Mouse (Mus musculus): ENCODE results near the gene Usp27x. TPM values are rescaled to one million over a fixed set of nuclear protein-coding genes. Genes with fewer than 3 reads are reported as not detected.
A peak's percentile ranks its signal among the peaks of the same experiment; 100 is the strongest.

Gene Usp27x
- 0.70 and 0.74 TPM in 2 replicates for polyA plus RNA-seq (2015; fragmentation: Nextera tagmentation; extraction: Ambion mirVana)

DNA sequence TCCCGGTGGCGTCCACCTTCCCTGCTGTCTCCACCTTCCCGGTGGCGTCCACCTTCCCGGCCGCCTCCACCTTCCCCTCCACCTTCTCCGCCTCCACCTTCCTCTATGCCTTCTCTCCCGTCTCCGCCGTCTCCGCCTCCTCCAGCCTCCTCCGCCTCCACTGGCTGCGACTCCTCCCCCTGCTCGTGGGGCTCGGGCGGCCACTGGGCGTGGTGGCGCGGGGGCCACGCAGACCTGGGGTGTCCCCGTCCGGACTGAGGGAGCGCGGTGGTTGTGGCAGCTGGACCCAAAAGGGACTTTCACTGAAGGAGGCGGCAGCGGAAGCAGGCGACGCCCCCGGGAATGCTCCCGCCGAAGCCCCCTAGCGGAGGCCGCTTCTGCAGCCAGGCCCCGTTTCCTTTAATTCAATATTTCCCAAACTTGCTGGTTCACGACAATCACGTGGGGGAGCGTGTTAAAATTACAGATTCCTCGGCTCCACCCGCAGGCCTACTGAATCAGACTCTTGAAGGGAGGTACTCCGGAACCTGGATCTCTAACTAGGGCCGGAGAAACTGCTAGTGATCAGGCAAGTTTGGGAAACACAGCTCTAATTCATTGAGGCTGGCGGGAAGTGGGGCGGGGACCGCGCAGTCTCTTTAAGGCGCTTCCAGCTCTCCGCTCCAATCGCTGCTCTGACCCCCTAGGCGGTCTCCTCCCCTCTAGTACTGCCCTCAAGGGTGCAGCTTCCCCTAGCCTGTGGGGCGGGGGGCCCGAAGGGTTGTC lies at the start of gene Usp27x:
Usp27x (minus strand) TSS at position 115 of the 765 bp plus-strand sequence.
- Histone ChIP-seq H3K4me3 (replicated peaks; ENCODE audit: low read depth, low read length) (peak within 1 kb of the TSS; percentile 54), H3K27me3 (ENCODE audit: insufficient read depth, low read length) (no peaks in the 10 kb centered on the region), H3K9ac (ENCODE audit: low read depth, low read length) (peak within 1 kb of the TSS; percentile 65), H3K4me1 (replicated peaks; ENCODE audit: insufficient read depth, low read length) (no peaks in the 10 kb centered on the region), H3K9me3 (replicated peaks; ENCODE audit: low read length) (no peaks in the 10 kb centered on the region), H3K4me2 (ENCODE audit: low read length) (peak within 1 kb of the TSS; percentile 86), H3K36me3 (ENCODE audit: insufficient read depth, low read length) (no peaks in the 10 kb centered on the region), H3K27ac (peak within 1 kb of the TSS; percentile 65)
- WGBS: 26% methylated on average over 51 of the region's 51 CpGs
- DNase-seq (ENCODE audit: low spot score): peak; percentile 86
- peak; percentile 56 for TF ChIP-seq CTCF (IDR thresholded peaks at IDR 0.05; ENCODE audit: low read depth)
- ATAC-seq (replicated peaks; ENCODE audit: low FRiP score, low read depth): peak; percentile 88

DNA sequence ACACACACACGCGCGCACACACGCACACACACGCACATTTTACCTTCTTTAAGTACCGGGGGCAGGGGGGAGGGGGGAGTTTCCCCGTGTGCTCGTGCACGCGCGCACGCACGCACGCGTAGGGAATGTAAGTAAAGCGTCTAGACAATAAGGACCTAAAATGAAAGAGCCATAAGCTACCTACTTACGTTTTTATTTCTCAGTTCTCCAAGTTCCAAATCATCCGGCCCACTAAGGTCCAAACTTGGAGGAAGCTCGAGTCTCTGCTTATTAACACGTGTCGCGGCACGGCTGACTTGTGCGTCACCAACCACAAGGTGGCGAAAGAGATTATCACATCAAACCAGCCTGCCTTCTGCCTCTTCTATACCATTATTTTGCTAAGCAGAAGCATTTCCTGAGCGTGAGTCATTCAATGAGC lies 47.1 kb upstream of the Usp27x start:
- Histone ChIP-seq H3K27me3 (ENCODE audit: insufficient read depth, low read length) (no peaks in the 10 kb centered on the region), H3K27ac (no peak overlapping the region), H3K4me3 (replicated peaks; ENCODE audit: low read depth, low read length) (peak overlapping the region; percentile 48), H3K4me2 (ENCODE audit: low read length) (peak overlapping the region; percentile 64), H3K9me3 (replicated peaks; ENCODE audit: low read length) (no peaks in the 10 kb centered on the region), H3K36me3 (ENCODE audit: insufficient read depth, low read length) (no peaks in the 10 kb centered on the region), H3K4me1 (replicated peaks; ENCODE audit: insufficient read depth, low read length) (no peaks in the 10 kb centered on the region), H3K9ac (ENCODE audit: low read depth, low read length) (peak overlapping the region; percentile 51; the same call in 1 of the 2 replicates)
- 22% methylated on average over 26 of the region's 26 CpGs for WGBS
- TF ChIP-seq CTCF (IDR thresholded peaks at IDR 0.05; ENCODE audit: low read depth): peak; percentile 76
- peak; percentile 80 for DNase-seq (ENCODE audit: low spot score)
- peak; percentile 51; the same call in 1 of the 2 replicates for ATAC-seq (replicated peaks; ENCODE audit: low FRiP score, low read depth)

DNA sequence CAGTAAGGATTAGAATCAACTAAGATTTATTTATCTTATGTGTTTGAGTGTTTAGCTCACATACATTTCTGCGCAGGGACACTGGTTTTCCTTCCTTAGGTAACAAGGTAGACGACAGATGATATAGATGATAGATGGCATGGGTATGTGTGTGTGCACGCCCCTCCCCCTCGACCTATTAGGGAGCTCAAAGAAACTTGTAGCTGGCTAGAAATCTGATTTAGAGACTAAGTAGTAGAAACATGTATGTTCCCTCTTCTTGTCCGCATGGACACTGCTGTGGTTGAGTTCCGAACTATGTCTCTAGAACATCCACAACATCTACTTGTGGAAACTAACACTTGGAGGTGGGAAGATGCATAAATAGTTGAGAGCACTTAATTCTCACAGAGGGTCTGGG lies 46.5 kb upstream of the Usp27x start:
- no peaks in the 10 kb centered on the region for H3K4me1 ChIP-seq (replicated peaks; ENCODE audit: insufficient read depth, low read length)
- peak overlapping the region; percentile 64 for H3K4me2 ChIP-seq (ENCODE audit: low read length)
- DNase-seq (ENCODE audit: low spot score) (no peak), ATAC-seq (replicated peaks; ENCODE audit: low FRiP score, low read depth) (0 out of 2 replicates have a peak, but pooled peaks have one; percentile 19)
- H3K9ac ChIP-seq (ENCODE audit: low read depth, low read length): peak overlapping the region; percentile 51; the same call in 1 of the 2 replicates
- peak overlapping the region; percentile 48 for H3K4me3 ChIP-seq (replicated peaks; ENCODE audit: low read depth, low read length)
- no peaks in the 10 kb centered on the region for H3K9me3 ChIP-seq (replicated peaks; ENCODE audit: low read length)
- TF ChIP-seq CTCF (IDR thresholded peaks at IDR 0.05; ENCODE audit: low read depth): no peak
- H3K27me3 ChIP-seq (ENCODE audit: insufficient read depth, low read length): no peaks in the 10 kb centered on the region
- H3K36me3 ChIP-seq (ENCODE audit: insufficient read depth, low read length): no peaks in the 10 kb centered on the region
- no peak overlapping the region for H3K27ac ChIP-seq
- WGBS: 68% methylated on average over 6 of the region's 6 CpGs

DNA sequence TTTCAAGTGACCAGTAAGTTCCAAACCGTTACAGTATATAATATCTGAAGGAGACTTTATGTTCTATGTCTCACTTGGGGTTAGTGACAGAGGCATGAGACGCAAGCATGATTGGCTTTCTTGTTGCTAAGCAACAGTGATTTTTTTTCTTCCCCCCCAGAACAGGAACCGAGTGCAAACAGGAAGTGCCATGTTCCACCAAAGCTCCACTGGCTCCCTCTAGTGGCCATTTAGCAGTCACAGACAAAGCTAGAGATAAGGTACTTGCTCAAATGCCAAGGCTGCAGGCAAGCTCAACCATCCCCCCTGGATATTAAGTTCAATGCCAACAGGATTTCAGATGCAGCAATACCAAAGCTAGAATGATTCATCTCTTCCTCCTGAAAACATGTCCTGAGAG lies 45.4 kb upstream of the Usp27x start:
- no peak overlapping the region; the same call in 1 of the 2 replicates for H3K4me2 ChIP-seq (ENCODE audit: low read length)
- no peaks in the 10 kb centered on the region for H3K36me3 ChIP-seq (ENCODE audit: insufficient read depth, low read length)
- H3K27me3 ChIP-seq (ENCODE audit: insufficient read depth, low read length): no peaks in the 10 kb centered on the region
- peak; percentile 84 for TF ChIP-seq CTCF (IDR thresholded peaks at IDR 0.05; ENCODE audit: low read depth)
- WGBS: 31% methylated on average over 3 of the region's 3 CpGs
- DNase-seq (ENCODE audit: low spot score): peak; percentile 84
- no peak overlapping the region for H3K27ac ChIP-seq
- H3K4me1 ChIP-seq (replicated peaks; ENCODE audit: insufficient read depth, low read length): no peaks in the 10 kb centered on the region
- no peaks in the 10 kb centered on the region for H3K9me3 ChIP-seq (replicated peaks; ENCODE audit: low read length)
- ATAC-seq (replicated peaks; ENCODE audit: low FRiP score, low read depth): peak; percentile 71
- no peak overlapping the region for H3K4me3 ChIP-seq (replicated peaks; ENCODE audit: low read depth, low read length)
- no peak overlapping the region for H3K9ac ChIP-seq (ENCODE audit: low read depth, low read length)

DNA sequence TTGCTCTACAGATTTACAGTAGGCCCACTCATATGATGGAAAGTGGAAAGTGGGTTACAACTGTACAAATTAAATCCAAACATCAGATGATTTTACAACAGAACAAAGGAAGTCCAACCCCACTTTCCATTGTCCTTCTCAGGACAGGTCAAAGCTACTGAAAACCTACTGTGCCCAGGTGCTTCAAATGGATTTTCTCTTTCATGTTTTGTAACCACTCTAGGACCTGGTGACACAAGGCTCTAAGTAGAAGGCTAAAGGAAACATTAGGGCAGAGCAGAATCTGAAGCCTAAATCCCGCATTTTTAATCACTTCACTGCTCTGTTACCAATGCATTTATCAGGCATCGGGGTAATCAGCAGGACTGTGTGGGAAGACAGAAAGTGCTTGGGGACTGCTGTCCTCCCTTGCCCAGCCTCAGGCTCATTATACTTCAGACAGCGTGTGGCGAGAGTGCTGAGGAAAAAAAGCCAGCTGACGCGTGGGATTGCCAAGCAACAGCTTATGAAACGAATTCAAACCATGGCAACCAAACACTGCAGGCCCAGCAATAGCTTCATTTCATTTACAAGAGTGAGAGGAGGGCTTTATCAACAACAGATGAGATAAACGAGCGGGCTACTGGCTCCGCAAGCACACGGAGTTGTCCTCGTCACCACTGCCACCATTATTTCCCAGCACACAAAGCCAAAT lies 40.7 kb upstream of the Usp27x start:
- WGBS: 69% methylated on average over 12 of the region's 12 CpGs
- H3K4me3 ChIP-seq (replicated peaks; ENCODE audit: low read depth, low read length): no peak overlapping the region
- no peak overlapping the region for H3K9ac ChIP-seq (ENCODE audit: low read depth, low read length)
- no peak for ATAC-seq (replicated peaks; ENCODE audit: low FRiP score, low read depth)
- no peak for DNase-seq (ENCODE audit: low spot score)
- H3K27ac ChIP-seq: no peak overlapping the region
- H3K9me3 ChIP-seq (replicated peaks; ENCODE audit: low read length): no peaks in the 10 kb centered on the region
- H3K36me3 ChIP-seq (ENCODE audit: insufficient read depth, low read length): no peaks in the 10 kb centered on the region
- H3K27me3 ChIP-seq (ENCODE audit: insufficient read depth, low read length): no peaks in the 10 kb centered on the region
- no peak overlapping the region for H3K4me2 ChIP-seq (ENCODE audit: low read length)
- H3K4me1 ChIP-seq (replicated peaks; ENCODE audit: insufficient read depth, low read length): no peaks in the 10 kb centered on the region
- TF ChIP-seq CTCF (IDR thresholded peaks at IDR 0.05; ENCODE audit: low read depth): no peak

DNA sequence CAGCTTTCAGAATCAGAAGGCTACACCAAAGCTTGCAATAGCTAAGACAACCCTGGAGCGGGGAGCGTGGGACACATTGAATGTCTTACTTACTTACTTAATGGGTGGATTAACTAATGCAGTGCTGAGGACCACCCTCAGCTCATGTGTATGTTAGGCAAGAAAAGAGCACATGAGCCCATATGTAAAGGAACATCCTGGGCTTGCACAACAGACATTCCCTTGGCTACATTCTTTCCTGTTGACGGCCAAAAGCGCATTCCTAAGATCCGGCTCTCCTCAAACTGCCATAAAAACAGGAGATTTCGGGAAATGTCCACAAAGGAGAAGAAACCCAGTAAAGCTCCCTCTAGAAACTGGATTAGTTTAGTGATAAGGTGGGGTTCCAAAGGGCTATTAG lies 39.7 kb upstream of the Usp27x start:
- H3K4me1 ChIP-seq (replicated peaks; ENCODE audit: insufficient read depth, low read length): no peaks in the 10 kb centered on the region
- WGBS: 76% methylated on average over 6 of the region's 6 CpGs
- ATAC-seq (replicated peaks; ENCODE audit: low FRiP score, low read depth): no peak
- no peak overlapping the region for H3K4me3 ChIP-seq (replicated peaks; ENCODE audit: low read depth, low read length)
- H3K9ac ChIP-seq (ENCODE audit: low read depth, low read length): no peak overlapping the region
- no peak overlapping the region for H3K4me2 ChIP-seq (ENCODE audit: low read length)
- H3K36me3 ChIP-seq (ENCODE audit: insufficient read depth, low read length): no peaks in the 10 kb centered on the region
- no peaks in the 10 kb centered on the region for H3K27me3 ChIP-seq (ENCODE audit: insufficient read depth, low read length)
- H3K27ac ChIP-seq: no peak overlapping the region
- peak; percentile 50 for DNase-seq (ENCODE audit: low spot score)
- H3K9me3 ChIP-seq (replicated peaks; ENCODE audit: low read length): no peaks in the 10 kb centered on the region
- TF ChIP-seq CTCF (IDR thresholded peaks at IDR 0.05; ENCODE audit: low read depth): no peak
